Mouse (Mus musculus) stomach, postnatal 0 days (tissue): ENCODE data around the gene Gimap8.

Experiments used
- CTCF ChIP-seq: IDR thresholded peaks from 2 replicates; pipeline ENCODE4 v1.5.1; 2016; ENCODE audit warnings: antibody characterized with exemption, low read depth, mild to moderate bottlenecking, moderate library complexity
- EP300 ChIP-seq: optimal IDR thresholded peaks from 2 replicates; pipeline ENCODE3; 2016; ENCODE audit warnings: antibody characterized with exemption

GRCm38 (mm10) chr6:48613464-48613863 is 33.6 kb upstream of the Gimap8 start:
- TF ChIP-seq CTCF (no peak), EP300 (no peak)
